Mouse (Mus musculus) adrenal gland, postnatal 4 days (tissue): ENCODE measurements around the gene Acin1. TPM values are rescaled to one million over a fixed set of nuclear protein-coding genes. Genes with fewer than 3 reads are reported as not detected.
A peak's percentile ranks its signal among the peaks of the same experiment; 100 is the strongest.

ENCODE experiments used
- DNase-seq, 2 experiments: peaks; one replicate each; pipeline ENCODE4 v3.0.0; 2021 to 2022; ENCODE audit warnings: low spot score in 2 of 2, mixed read lengths in 2 of 2
- microRNA-seq: library from miRNA; unstranded; fragments of <30 nt; microRNA quantifications from one replicate; pipeline ENCODE4 v1.2.0, GENCODE M21; 2021
- total RNA-seq, 2 experiments: library from RNA; stranded (reverse); gene quantifications; 2 replicates each; pipeline ENCODE4 v1.2.3; 2021

Acin1 gene
- total RNA-seq, 2 experiments from 2014 or later, result 252 to 273 TPM

- no peak for DNase-seq
Measured at GRCm38 (mm10) chr14:54610648-54611047, 76.1 kb downstream of the Acin1 start.

- DNase-seq, result no peak
Measured at GRCm38 (mm10) chr14:54609962-54610361, 76.8 kb downstream of the Acin1 start.

GRCm38 (mm10) chr14:54609245-54609644 is 77.5 kb downstream of the Acin1 start:
- no peak for DNase-seq

- no peak for DNase-seq
Measured at GRCm38 (mm10) chr14:54607226-54607625, 79.5 kb downstream of the Acin1 start.

- peak; percentile 62 to 67 for DNase-seq
Measured at GRCm38 (mm10) chr14:54605752-54606321, 80.9 kb downstream of the Acin1 start, which contains the start of gene 4931414P19Rik. Gene 4931414P19Rik (minus strand): TSS chr14:54605993.

- no peak for DNase-seq
Measured at GRCm38 (mm10) chr14:54603686-54604085, 83.0 kb downstream of the Acin1 start.

- DNase-seq, result peak; percentile 87 to 89
Measured at GRCm38 (mm10) chr14:54603038-54603654, 83.6 kb downstream of the Acin1 start.

GRCm38 (mm10) chr14:54602613-54603012 is 84.1 kb downstream of the Acin1 start:
- no peak for DNase-seq

- DNase-seq, result no peak
Measured at GRCm38 (mm10) chr14:54601601-54602000, 85.1 kb downstream of the Acin1 start.

- DNase-seq, result no peak
Measured at GRCm38 (mm10) chr14:54597084-54597483, 89.6 kb downstream of the Acin1 start.

- no peak for DNase-seq
Measured at GRCm38 (mm10) chr14:54594631-54595414, 91.9 kb downstream of the Acin1 start.

GRCm38 (mm10) chr14:54594055-54594454 is 92.7 kb downstream of the Acin1 start:
- DNase-seq, result no peak

- no peak for DNase-seq
Measured at GRCm38 (mm10) chr14:54592319-54592934, 94.3 kb downstream of the Acin1 start.

Small RNA genes lying within 50 kb of the gene (microRNA-seq; reads per million reads assigned to microRNA genes)
- gene Mir686 (not detected), gene Mir6948 (1.1 reads per million)

Other genes with a start within 250 kb of the Acin1 start
- gene Lrp10, start 222.8 kb downstream of the Acin1 start, total RNA-seq, result 10 to 100 TPM; 77.0 to 88.0 TPM
- 1 to 10 TPM; 1.6 to 2.3 TPM for gene Rem2, start 210.8 kb downstream of the Acin1 start, total RNA-seq
- gene Prmt5, start 169.4 kb downstream of the Acin1 start, total RNA-seq, result 10 to 100 TPM; 47.0 to 51.8 TPM
- gene Haus4, start 132.3 kb downstream of the Acin1 start, total RNA-seq, result 10 to 100 TPM; 45.6 to 52.5 TPM
- 10 to 100 TPM; 27.3 to 27.5 TPM for gene Ajuba, start 109.4 kb downstream of the Acin1 start, total RNA-seq
- gene 4931414P19Rik, start 80.9 kb downstream of the Acin1 start, total RNA-seq, result 1 to 10 TPM; 6.4 to 7.8 TPM
- 100 to 1,000 TPM; 219 to 220 TPM for gene Psmb5, start 68.9 kb downstream of the Acin1 start, total RNA-seq
- not detected for gene Psmb11, start 65.5 kb downstream of the Acin1 start, total RNA-seq
- not detected for gene Gm17606, start 46.0 kb downstream of the Acin1 start, total RNA-seq
- 1 to 10 TPM; 4.0 to 5.2 TPM for gene Cdh24, start 45.6 kb downstream of the Acin1 start, total RNA-seq
- 10 to 100 TPM; 38.2 to 43.0 TPM for gene 1700123O20Rik, start 715 bp downstream of the Acin1 start, total RNA-seq
- gene Gm29776, start 11.9 kb upstream of the Acin1 start, total RNA-seq, result under 1 TPM; 0.11 TPM
- gene Cebpe, start 25.2 kb upstream of the Acin1 start, total RNA-seq, result 1 to 10 TPM in 1 of 2 experiments, under 1 TPM in 1; 0.78 to 1.6 TPM
- gene Slc7a8, start 95.0 kb upstream of the Acin1 start, total RNA-seq, result 10 to 100 TPM; 60.0 to 66.7 TPM
- under 1 TPM; 0.37 to 0.42 TPM for gene Rnf212b, start 127.2 kb upstream of the Acin1 start, total RNA-seq
- 10 to 100 TPM; 17.9 to 18.3 TPM for gene Homez, start 184.0 kb upstream of the Acin1 start, total RNA-seq
- 10 to 100 TPM; 16.9 to 21.0 TPM for gene Ppp1r3e, start 190.6 kb upstream of the Acin1 start, total RNA-seq
- 10 to 100 TPM; 55.3 to 65.3 TPM for gene Bcl2l2, start 196.4 kb upstream of the Acin1 start, total RNA-seq
- 10 to 100 TPM in 1 of 2 experiments, 1 to 10 TPM in 1; 5.5 to 13.0 TPM for gene Gm20521, start 196.5 kb upstream of the Acin1 start, total RNA-seq
- 100 to 1,000 TPM; 334 to 350 TPM for gene Pabpn1, start 205.6 kb upstream of the Acin1 start, total RNA-seq
- gene Slc22a17, start 226.2 kb upstream of the Acin1 start, total RNA-seq, result 10 to 100 TPM; 63.7 to 68.4 TPM
- 10 to 100 TPM; 13.2 to 13.9 TPM for gene Efs, start 239.2 kb upstream of the Acin1 start, total RNA-seq
- gene Il25, start 245.8 kb upstream of the Acin1 start, total RNA-seq, result not detected
- gene Cmtm5, start 249.3 kb upstream of the Acin1 start, total RNA-seq, result 1 to 10 TPM; 2.4 to 3.8 TPM